Mouse (Mus musculus) kidney, postnatal 0 days (tissue): ENCODE results near the gene Fndc3b. TPM values are rescaled to one million over a fixed set of nuclear protein-coding genes. Genes with fewer than 3 reads are reported as not detected.
A peak's percentile ranks its signal among the peaks of the same experiment; 100 is the strongest.

Experiments used
- ATAC-seq: fragments of 200-750 bp; cut with Nextera tagmentation; replicated peaks from 2 replicates; pipeline ENCODE4 v1.8.0; 2017; ENCODE audit warnings: low read depth, moderate number of reproducible peaks, moderate TSS enrichment, moderate library complexity; ENCODE audit not compliant: low FRiP score
- DNase-seq: peaks from one replicate; pipeline ENCODE4 v3.0.0-alpha.2; 2016; ENCODE audit warnings: low spot score
- H3K27ac ChIP-seq: fragments of 300-500 bp; sonication (generic); 2 replicates; pipeline ENCODE4 v1.5.1; 2014; ENCODE audit warnings: mild to moderate bottlenecking
- H3K27me3 ChIP-seq: fragments of 300-500 bp; sonication (generic); 2 replicates; pipeline ENCODE4 v1.6.1; 2014; ENCODE audit warnings: low read length, mixed read lengths; ENCODE audit not compliant: insufficient read depth
- H3K36me3 ChIP-seq: fragments of 300-500 bp; sonication (generic); 2 replicates; pipeline ENCODE4 v1.6.1; 2014; ENCODE audit warnings: low read length, mixed read lengths; ENCODE audit not compliant: insufficient read depth
- H3K4me1 ChIP-seq: fragments of 300-500 bp; sonication (generic); replicated peaks from 2 replicates; pipeline ENCODE4 v1.6.1; 2014; ENCODE audit warnings: antibody characterized with exemption, low read length, mixed read lengths; ENCODE audit not compliant: insufficient read depth
- H3K4me2 ChIP-seq: fragments of 300-500 bp; sonication (generic); 2 replicates; pipeline ENCODE4 v1.6.1; 2014; ENCODE audit warnings: mild to moderate bottlenecking, low read length, moderate library complexity, mixed read lengths
- H3K4me3 ChIP-seq: fragments of 300-500 bp; sonication (generic); replicated peaks from 2 replicates; pipeline ENCODE4 v1.5.1; 2014; ENCODE audit warnings: low read depth, low read length
- H3K9ac ChIP-seq: fragments of 300-500 bp; sonication (generic); 2 replicates; pipeline ENCODE4 v1.6.1; 2014; ENCODE audit warnings: low read depth, low read length
- H3K9me3 ChIP-seq: fragments of 300-500 bp; sonication (generic); replicated peaks from 2 replicates; pipeline ENCODE4 v1.6.1; 2016; ENCODE audit warnings: low read length, inconsistent platforms, mixed read lengths
- CTCF ChIP-seq: IDR thresholded peaks from 2 replicates; pipeline ENCODE4 v1.5.1; 2016; ENCODE audit warnings: antibody characterized with exemption, low read depth, mild to moderate bottlenecking, moderate library complexity
- WGBS: fragments of 180-500 bp; shearing (Covaris S2); extraction: QIAGEN DNeasy Blood & Tissue Kit; methylation state at CpG from one replicate; pipeline ENCODE4 v1.1.7; 2014; 5-methylcytosine and 5-hydroxymethylcytosine counted together
- polyA plus RNA-seq: library from polyadenylated mRNA; unstranded; fragments of >200 nt; fragmentation: Nextera tagmentation; extraction: Ambion mirVana; gene quantifications from 2 replicates; pipeline ENCODE4 v1.2.1, GENCODE M21; 2015

Gene Fndc3b
- polyA plus RNA-seq, 1 experiment from 2014 or later: 23.1 TPM

GRCm38 (mm10) chr3:27703531-27703930 is 7.6 kb downstream of the Fndc3b start:
- 86% methylated on average over 8 of the region's 8 CpGs for WGBS
- no peak for TF ChIP-seq CTCF
- H3K27me3 ChIP-seq: no peaks in the 10 kb centered on the region
- no peaks in the 10 kb centered on the region for H3K9me3 ChIP-seq
- H3K36me3 ChIP-seq: no peaks in the 10 kb centered on the region
- H3K4me3 ChIP-seq: no peak overlapping the region
- no peak overlapping the region for H3K27ac ChIP-seq
- ATAC-seq: no peak
- peaks cover 29% of the 10 kb centered on the region; the same call in 1 of the 2 replicates for H3K4me1 ChIP-seq
- H3K9ac ChIP-seq: no peak overlapping the region
- no peak overlapping the region for H3K4me2 ChIP-seq
- DNase-seq: no peak

GRCm38 (mm10) chr3:27703081-27703480 is 8.0 kb downstream of the Fndc3b start:
- ATAC-seq (no peak), DNase-seq (no peak)
- no peak overlapping the region for H3K27ac ChIP-seq
- H3K4me2 ChIP-seq: no peak overlapping the region
- no peak overlapping the region for H3K9ac ChIP-seq
- H3K4me1 ChIP-seq: peaks cover 27% of the 10 kb centered on the region; the same call in 1 of the 2 replicates
- no peak overlapping the region for H3K4me3 ChIP-seq
- no peaks in the 10 kb centered on the region for H3K36me3 ChIP-seq
- H3K9me3 ChIP-seq: no peaks in the 10 kb centered on the region
- WGBS: 94% methylated on average over 2 of the region's 2 CpGs
- no peaks in the 10 kb centered on the region for H3K27me3 ChIP-seq
- TF ChIP-seq CTCF: no peak

GRCm38 (mm10) chr3:27698671-27699070 is 12.4 kb downstream of the Fndc3b start:
- H3K36me3 ChIP-seq: no peaks in the 10 kb centered on the region
- TF ChIP-seq CTCF: no peak
- H3K27ac ChIP-seq: no peak overlapping the region
- no peaks in the 10 kb centered on the region for H3K9me3 ChIP-seq
- no peaks in the 10 kb centered on the region for H3K27me3 ChIP-seq
- 61% methylated on average over 6 of the region's 6 CpGs for WGBS
- H3K4me1 ChIP-seq: peaks cover 18% of the 10 kb centered on the region
- H3K9ac ChIP-seq: no peak overlapping the region
- H3K4me3 ChIP-seq: no peak overlapping the region
- DNase-seq (no peak), ATAC-seq (no peak)
- no peak overlapping the region for H3K4me2 ChIP-seq

GRCm38 (mm10) chr3:27696449-27696797 is 14.7 kb downstream of the Fndc3b start:
- H3K4me2 ChIP-seq: no peak overlapping the region
- H3K36me3 ChIP-seq: no peaks in the 10 kb centered on the region
- no peak for ATAC-seq
- TF ChIP-seq CTCF: no peak
- H3K4me3 ChIP-seq: no peak overlapping the region
- no peak overlapping the region for H3K9ac ChIP-seq
- 61% methylated on average over 5 of the region's 5 CpGs for WGBS
- H3K4me1 ChIP-seq: peaks cover 18% of the 10 kb centered on the region
- no peaks in the 10 kb centered on the region for H3K9me3 ChIP-seq
- no peak for DNase-seq
- H3K27me3 ChIP-seq: no peaks in the 10 kb centered on the region
- peak overlapping the region; percentile 36; the same call in 1 of the 2 replicates for H3K27ac ChIP-seq

- 32% methylated on average over 16 of the region's 16 CpGs for WGBS
These were observed 15.3 kb downstream of the Fndc3b start for GRCm38 (mm10) chr3:27695612-27696448.

GRCm38 (mm10) chr3:27694586-27694985 is 16.5 kb downstream of the Fndc3b start:
- 56% methylated on average over 10 of the region's 10 CpGs for WGBS
- no peak for TF ChIP-seq CTCF
- H3K4me1 ChIP-seq: peaks cover 30% of the 10 kb centered on the region
- no peak overlapping the region for H3K9ac ChIP-seq
- ATAC-seq: no peak
- DNase-seq: no peak
- no peak overlapping the region for H3K4me3 ChIP-seq
- H3K27me3 ChIP-seq: no peaks in the 10 kb centered on the region
- no peaks in the 10 kb centered on the region for H3K36me3 ChIP-seq
- H3K27ac ChIP-seq: no peak overlapping the region
- H3K4me2 ChIP-seq: no peak overlapping the region
- no peaks in the 10 kb centered on the region for H3K9me3 ChIP-seq

More at GRCm38 (mm10) chr3:27695612-27696448, 15.3 kb downstream of the Fndc3b start:
- Histone ChIP-seq H3K9me3 (no peaks in the 10 kb centered on the region), H3K27me3 (no peaks in the 10 kb centered on the region), H3K36me3 (no peaks in the 10 kb centered on the region), H3K4me2 (peak overlapping the region; percentile 35), H3K4me1 (peaks cover 22% of the 10 kb centered on the region), H3K27ac (peak overlapping the region; percentile 57), H3K4me3 (no peak overlapping the region), H3K9ac (no peak overlapping the region)
- no peak for ATAC-seq
- DNase-seq: peak; percentile 71
- TF ChIP-seq CTCF: no peak
